Mouse (Mus musculus) myocyte (in vitro differentiated cells): ENCODE data around the gene Odf4.

Source experiments
- E2F4 ChIP-seq: IDR thresholded peaks from one replicate; pipeline ENCODE4 v1.6.1; 2011; ENCODE audit warnings: mild to moderate bottlenecking, control low read depth, moderate library complexity; ENCODE audit not compliant: insufficient read depth
- MAX ChIP-seq: IDR thresholded peaks from one replicate; pipeline ENCODE4 v1.6.1; 2011; ENCODE audit warnings: low read depth, mild to moderate bottlenecking, control low read depth
- MYOD1 ChIP-seq, 3 experiments: IDR thresholded peaks; one replicate each; pipeline ENCODE4 v1.6.1; 2011; ENCODE audit warnings: control low read depth in 2 of 3, low read depth in 2 of 3, mild to moderate bottlenecking in 2 of 3, moderate library complexity in 1 of 3; ENCODE audit not compliant: insufficient read length in 2 of 3, control insufficient read depth in 1 of 3
- POLR2A ChIP-seq: IDR thresholded peaks from one replicate; pipeline ENCODE4 v1.6.1; 2011; ENCODE audit warnings: low read depth, mild to moderate bottlenecking, control low read depth, moderate library complexity; ENCODE audit not compliant: insufficient read length
- POLR2AphosphoS2 ChIP-seq: IDR thresholded peaks from one replicate; pipeline ENCODE4 v1.6.1; 2011; ENCODE audit warnings: low read depth, control low read depth; ENCODE audit not compliant: insufficient read length
- REST ChIP-seq: IDR thresholded peaks from one replicate; pipeline ENCODE4 v1.6.1; 2011; ENCODE audit warnings: mild to moderate bottlenecking, control low read depth, moderate library complexity; ENCODE audit not compliant: insufficient read depth, insufficient read length
- SRF ChIP-seq: IDR thresholded peaks from one replicate; pipeline ENCODE4 v1.6.1; 2011; ENCODE audit warnings: low read depth; ENCODE audit not compliant: control insufficient read depth, insufficient read length
- TCF12 ChIP-seq: IDR thresholded peaks from one replicate; pipeline ENCODE4 v1.6.1; 2011; ENCODE audit warnings: mild to moderate bottlenecking, control low read depth; ENCODE audit not compliant: poor library complexity, insufficient read depth, severe bottlenecking
- TCF3 ChIP-seq: IDR thresholded peaks from one replicate; pipeline ENCODE4 v1.6.1; 2011; ENCODE audit warnings: low read depth, control low read depth; ENCODE audit not compliant: insufficient read length
- USF1 ChIP-seq: IDR thresholded peaks from one replicate; pipeline ENCODE4 v1.6.1; 2011; ENCODE audit warnings: low read depth, mild to moderate bottlenecking, control low read depth, moderate library complexity

DNA sequence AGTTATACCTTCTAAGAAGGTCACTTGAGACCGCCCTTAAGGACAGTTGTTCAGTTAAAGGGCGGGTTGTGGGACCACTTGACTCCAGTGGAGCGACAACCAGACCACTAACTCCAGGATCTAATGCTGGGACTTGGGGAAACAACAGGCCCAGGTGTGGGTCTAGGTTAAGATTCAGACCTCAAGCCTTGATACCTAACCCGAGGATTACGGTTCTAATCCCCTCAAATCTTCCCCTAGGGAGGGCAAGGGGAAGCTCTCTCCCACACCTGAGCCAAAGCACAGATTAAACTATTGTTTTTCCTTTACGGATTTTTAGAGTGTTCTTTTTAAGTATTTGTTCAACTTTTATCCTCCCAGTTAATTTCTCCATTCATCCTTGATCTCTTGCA, 47.2 kb upstream of the Odf4 start:
- TF ChIP-seq POLR2AphosphoS2 (no peak), POLR2A (no peak), MYOD1 (IDR thresholded peaks at IDR 0.05; ENCODE audit: control insufficient read depth in 1 of 3, insufficient read length in 2 of 3, low read depth in 2 of 3) (no peak), TCF3 (no peak), USF1 (no peak), TCF12 (no peak), REST (no peak), MAX (no peak), SRF (no peak), E2F4 (no peak)
